Mouse (Mus musculus) limb, embryonic 10.5 days (tissue): ENCODE results near the gene Atxn1. TPM values are rescaled to one million over a fixed set of nuclear protein-coding genes. Genes with fewer than 3 reads are reported as not detected.

ENCODE experiments used
- DNase-seq: peaks from one replicate; pipeline ENCODE4 v3.0.0-alpha.2; 2017; ENCODE audit warnings: low spot score
- H3K27ac ChIP-seq: fragments of 300-500 bp; sonication (generic); 2 replicates; pipeline ENCODE4 v1.5.1; 2016; ENCODE audit warnings: mild to moderate bottlenecking
- H3K27me3 ChIP-seq: fragments of 300-500 bp; sonication (generic); 2 replicates; pipeline ENCODE4 v1.6.1; 2016; ENCODE audit warnings: low read depth, mild to moderate bottlenecking; ENCODE audit not compliant: poor library complexity, severe bottlenecking
- H3K36me3 ChIP-seq: fragments of 300-500 bp; sonication (generic); 2 replicates; pipeline ENCODE4 v1.6.1; 2016; ENCODE audit warnings: mild to moderate bottlenecking, moderate library complexity
- H3K4me1 ChIP-seq: fragments of 300-500 bp; sonication (generic); 2 replicates; pipeline ENCODE4 v1.6.1; 2016
- H3K4me3 ChIP-seq: fragments of 300-500 bp; sonication (generic); 2 replicates; pipeline ENCODE4 v1.5.1; 2016; ENCODE audit warnings: mild to moderate bottlenecking, moderate library complexity
- H3K9me3 ChIP-seq: fragments of 300-500 bp; sonication (generic); replicated peaks from 2 replicates; pipeline ENCODE4 v1.6.1; 2016; ENCODE audit warnings: mild to moderate bottlenecking
- WGBS: fragments of 180-500 bp; shearing (Covaris S2); methylation state at CpG from one replicate; pipeline ENCODE4 v1.1.7; 2016; 5-methylcytosine and 5-hydroxymethylcytosine counted together
- polyA plus RNA-seq: library from polyadenylated mRNA; unstranded; fragments of >200 nt; fragmentation: Nextera tagmentation; extraction: Ambion mirVana; gene quantifications from 2 replicates; pipeline ENCODE4 v1.2.1, GENCODE M21; 2016

Atxn1 gene
- polyA plus RNA-seq, 1 experiment from 2014 or later: 1.4 TPM

DNA sequence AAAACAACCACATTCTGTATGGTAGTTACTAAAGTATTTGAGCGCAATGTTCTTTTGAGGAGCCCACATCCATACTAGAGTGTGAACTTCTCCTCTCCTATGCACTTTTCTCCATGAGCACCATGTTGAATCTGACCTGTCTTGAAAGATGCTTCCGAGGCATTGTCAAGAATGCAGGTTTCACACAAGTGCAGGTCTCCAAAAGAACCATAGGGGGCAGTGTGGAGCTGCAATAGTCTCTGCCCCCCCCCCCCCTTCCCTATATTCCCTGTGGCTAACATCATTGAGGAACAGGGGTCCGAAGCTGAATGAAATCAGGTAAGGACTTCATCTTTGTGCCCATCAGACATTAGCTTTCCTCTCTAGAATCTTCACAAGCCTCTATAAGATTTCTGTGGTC is 332.7 kb downstream of the Atxn1 start:
- no peak overlapping the region for H3K27ac ChIP-seq
- no peak overlapping the region for H3K4me3 ChIP-seq
- 80% methylated on average over 3 of the region's 3 CpGs for WGBS
- H3K9me3 ChIP-seq: no peaks in the 10 kb centered on the region
- peaks cover 4% of the 10 kb centered on the region; the same call in 1 of the 2 replicates for H3K4me1 ChIP-seq
- no peaks in the 10 kb centered on the region for H3K36me3 ChIP-seq
- no peak for DNase-seq
- H3K27me3 ChIP-seq: no peaks in the 10 kb centered on the region

DNA sequence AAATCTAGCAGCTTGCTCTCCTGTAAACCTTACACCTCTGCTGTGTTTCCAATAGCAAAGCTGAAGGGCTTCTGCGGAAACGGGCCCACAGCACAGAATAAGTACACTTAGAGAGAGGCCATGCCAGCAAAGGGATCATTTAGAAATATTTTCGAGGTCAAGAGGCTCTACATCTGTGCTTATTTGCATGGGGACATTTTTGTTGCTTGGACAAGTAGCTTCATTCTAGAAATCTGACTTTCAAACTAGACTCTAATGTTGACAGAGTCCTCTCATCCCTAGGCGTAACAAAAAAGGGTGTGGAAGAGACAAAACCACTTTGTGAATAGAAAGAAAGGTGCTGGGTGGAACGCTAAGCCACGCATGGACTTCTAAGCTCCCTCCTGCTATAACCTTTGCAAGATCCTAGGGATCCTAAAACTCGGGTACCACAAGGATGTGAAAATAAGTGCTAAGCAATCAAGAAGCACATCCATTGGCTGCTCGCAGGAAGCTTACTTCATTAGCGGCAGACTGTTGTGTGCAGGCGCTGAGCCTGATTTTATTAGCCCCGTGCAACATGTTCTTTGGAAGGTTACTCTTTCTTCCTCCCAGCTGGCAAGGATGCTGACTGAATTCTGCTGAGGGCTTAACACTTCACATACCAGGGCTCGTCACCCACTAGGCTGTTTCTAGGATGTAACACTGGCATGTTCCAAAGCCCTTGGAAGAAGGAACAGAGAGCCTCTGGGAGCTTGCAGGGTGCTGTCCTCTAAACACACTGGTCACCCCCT is 334.1 kb downstream of the Atxn1 start:
- Histone ChIP-seq H3K4me1 (peaks cover 4% of the 10 kb centered on the region; the same call in 1 of the 2 replicates), H3K36me3 (no peaks in the 10 kb centered on the region), H3K27ac (no peak overlapping the region), H3K9me3 (no peaks in the 10 kb centered on the region), H3K27me3 (no peaks in the 10 kb centered on the region), H3K4me3 (no peak overlapping the region)
- WGBS: 78% methylated on average over 12 of the region's 12 CpGs
- DNase-seq: no peak

DNA sequence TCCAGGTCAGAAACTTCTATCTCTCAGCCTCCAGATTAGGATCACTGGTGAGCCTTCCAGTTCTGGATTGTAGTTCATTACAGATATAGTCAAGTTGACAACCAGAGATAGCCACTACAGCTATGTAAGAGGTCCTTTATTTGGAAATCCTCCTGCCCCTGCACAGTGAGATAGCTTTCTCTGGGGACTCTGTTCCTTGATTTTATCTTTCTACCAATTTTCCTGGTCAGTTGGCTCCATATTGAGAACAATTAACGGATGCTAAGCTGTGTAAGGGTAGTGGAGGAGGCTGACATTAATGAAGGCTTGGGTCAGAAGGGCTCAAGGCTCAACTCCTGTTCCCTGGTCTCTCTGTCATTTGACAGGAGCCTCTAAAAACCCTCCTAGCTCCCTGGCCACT is 335.1 kb downstream of the Atxn1 start:
- Histone ChIP-seq H3K27ac (no peak overlapping the region), H3K36me3 (no peaks in the 10 kb centered on the region), H3K27me3 (no peaks in the 10 kb centered on the region), H3K9me3 (no peaks in the 10 kb centered on the region), H3K4me1 (peaks cover 4% of the 10 kb centered on the region; the same call in 1 of the 2 replicates), H3K4me3 (no peak overlapping the region)
- WGBS: 87% methylated on average over 1 of the region's 1 CpGs
- no peak for DNase-seq

DNA sequence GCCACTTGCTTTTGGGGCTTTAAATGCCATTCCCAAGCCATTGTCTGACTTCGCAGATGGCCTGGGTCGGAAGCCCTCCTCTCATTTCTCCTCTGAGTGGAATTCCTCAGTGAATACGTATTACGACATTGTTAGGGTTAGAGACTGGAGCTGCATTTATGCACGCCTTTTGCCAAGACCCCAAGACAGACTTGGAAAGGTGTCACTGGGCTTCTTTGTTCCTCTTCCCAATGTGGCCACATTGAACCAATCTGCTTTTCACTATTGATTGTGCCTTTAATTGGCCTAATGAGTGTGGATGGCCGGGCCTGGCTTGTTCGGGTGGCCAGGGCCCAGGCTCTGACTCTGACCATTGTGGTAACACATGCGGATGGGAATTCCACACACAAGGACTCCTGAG is 336.5 kb downstream of the Atxn1 start:
- H3K4me1 ChIP-seq: peaks cover 4% of the 10 kb centered on the region; the same call in 1 of the 2 replicates
- H3K9me3 ChIP-seq: no peaks in the 10 kb centered on the region
- DNase-seq: no peak
- no peak overlapping the region for H3K4me3 ChIP-seq
- H3K36me3 ChIP-seq: no peaks in the 10 kb centered on the region
- no peak overlapping the region for H3K27ac ChIP-seq
- H3K27me3 ChIP-seq: no peaks in the 10 kb centered on the region
- WGBS: 85% methylated on average over 8 of the region's 8 CpGs

DNA sequence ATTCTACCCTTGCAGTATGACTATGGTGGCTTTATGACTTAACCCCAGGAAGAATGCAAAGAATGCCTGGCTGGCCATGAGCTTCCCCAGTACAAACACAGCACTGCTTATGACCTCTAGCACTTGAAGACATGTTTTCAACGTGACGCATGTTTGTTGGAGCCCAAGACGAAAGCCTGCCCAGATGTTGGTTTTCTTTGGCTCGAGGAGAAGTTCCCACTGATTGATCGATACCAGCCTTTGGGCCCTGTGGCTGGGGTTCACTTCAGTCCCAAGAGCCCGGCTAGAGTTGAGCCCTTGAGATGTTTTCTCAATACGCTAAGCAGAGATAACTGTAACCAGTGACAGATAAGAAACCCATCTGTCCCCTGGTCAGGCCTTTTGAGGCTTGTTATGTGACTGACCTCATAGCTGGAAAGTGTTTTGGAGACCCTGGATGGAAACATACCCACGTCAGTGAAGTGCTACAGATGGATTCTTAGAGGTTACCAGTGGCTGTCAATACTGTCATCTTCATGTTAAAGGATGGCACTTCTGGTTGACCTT is 337.5 kb downstream of the Atxn1 start:
- H3K27ac ChIP-seq: no peak overlapping the region
- no peaks in the 10 kb centered on the region for H3K36me3 ChIP-seq
- H3K4me3 ChIP-seq: no peak overlapping the region
- H3K9me3 ChIP-seq: no peaks in the 10 kb centered on the region
- WGBS: 76% methylated on average over 8 of the region's 8 CpGs
- no peaks in the 10 kb centered on the region for H3K27me3 ChIP-seq
- peaks cover 4% of the 10 kb centered on the region; the same call in 1 of the 2 replicates for H3K4me1 ChIP-seq
- DNase-seq: no peak

DNA sequence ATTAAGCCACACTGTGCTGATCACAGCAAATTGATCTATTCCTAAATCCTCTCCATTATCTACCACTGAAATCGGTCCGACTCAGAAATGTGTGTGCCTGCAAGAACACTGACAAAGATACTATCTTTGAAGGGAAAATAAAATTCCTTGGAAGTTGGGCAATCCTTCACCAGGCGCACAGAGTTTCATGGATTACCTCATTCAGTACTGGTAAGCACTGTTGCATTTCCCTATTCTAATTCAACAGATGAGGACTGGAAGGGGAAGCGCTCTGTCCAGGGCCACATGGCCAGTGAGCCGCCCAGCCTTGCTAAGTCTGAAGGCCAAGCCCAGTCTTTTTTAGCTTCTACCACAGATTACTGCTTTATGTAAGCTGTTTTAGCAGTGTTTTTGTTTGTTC is 339.1 kb downstream of the Atxn1 start:
- no peak overlapping the region for H3K4me3 ChIP-seq
- H3K4me1 ChIP-seq: peaks cover under 1% of the 10 kb centered on the region; the same call in 1 of the 2 replicates
- no peak overlapping the region for H3K27ac ChIP-seq
- H3K27me3 ChIP-seq: no peaks in the 10 kb centered on the region
- no peaks in the 10 kb centered on the region for H3K36me3 ChIP-seq
- no peaks in the 10 kb centered on the region for H3K9me3 ChIP-seq
- DNase-seq: no peak
- WGBS: 93% methylated on average over 5 of the region's 5 CpGs

DNA sequence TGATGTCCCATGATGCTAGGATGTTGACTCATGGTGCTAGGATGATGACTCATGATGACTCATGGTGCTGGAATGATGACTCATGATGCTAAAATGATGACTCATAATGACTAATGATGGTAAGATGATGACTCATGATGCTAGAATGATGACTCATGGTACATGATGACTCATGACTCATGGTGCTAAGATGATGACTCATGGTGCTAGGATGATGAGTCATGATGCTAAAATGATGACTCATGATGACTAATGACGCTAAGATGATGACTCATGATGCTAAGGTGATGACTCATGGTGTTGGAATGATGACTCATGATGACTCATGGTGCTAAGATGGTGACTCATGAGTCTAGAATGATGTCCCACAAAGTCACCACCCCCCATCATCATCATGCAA is 341.0 kb downstream of the Atxn1 start:
- H3K9me3 ChIP-seq: no peaks in the 10 kb centered on the region
- no peak overlapping the region for H3K27ac ChIP-seq
- WGBS: 82% methylated on average over 1 of the region's 1 CpGs
- no peak for DNase-seq
- no peaks in the 10 kb centered on the region for H3K4me1 ChIP-seq
- no peaks in the 10 kb centered on the region for H3K27me3 ChIP-seq
- no peaks in the 10 kb centered on the region for H3K36me3 ChIP-seq
- no peak overlapping the region for H3K4me3 ChIP-seq

DNA sequence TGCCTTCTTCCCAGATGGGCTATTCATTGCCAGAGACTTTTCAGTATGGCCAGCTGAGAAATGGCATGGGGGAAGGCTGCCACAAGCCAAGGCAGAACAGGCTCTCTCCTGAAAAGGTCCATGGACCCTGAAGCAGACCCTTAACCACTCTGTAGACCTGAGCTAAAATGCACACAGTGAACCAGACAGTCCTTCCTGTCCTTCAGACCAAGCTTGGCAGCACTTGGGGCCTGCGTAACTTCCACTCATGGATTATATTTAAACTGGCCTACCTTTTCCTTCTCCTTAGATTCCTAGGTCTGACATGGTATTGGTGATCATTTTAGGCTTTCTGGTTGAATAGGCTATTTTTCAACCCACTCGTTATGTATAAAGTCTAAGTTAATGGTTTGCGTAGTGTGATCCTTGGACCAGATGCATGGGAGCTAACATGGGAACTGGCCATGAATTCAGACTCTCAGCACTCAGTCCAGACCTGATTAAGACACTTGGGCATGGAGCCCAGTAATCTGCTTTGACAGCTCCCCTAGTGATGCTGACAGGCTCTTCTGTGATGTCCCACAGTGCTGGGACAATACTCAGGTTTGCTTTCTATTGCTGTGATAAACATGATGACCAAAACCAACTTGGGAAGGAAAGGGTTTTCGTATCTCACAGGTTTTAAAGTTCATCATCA is 341.8 kb downstream of the Atxn1 start:
- 94% methylated on average over 4 of the region's 4 CpGs for WGBS
- no peak for DNase-seq
- Histone ChIP-seq H3K27ac (no peak overlapping the region), H3K4me3 (no peak overlapping the region), H3K36me3 (no peaks in the 10 kb centered on the region), H3K9me3 (no peaks in the 10 kb centered on the region), H3K27me3 (no peaks in the 10 kb centered on the region), H3K4me1 (no peaks in the 10 kb centered on the region)

DNA sequence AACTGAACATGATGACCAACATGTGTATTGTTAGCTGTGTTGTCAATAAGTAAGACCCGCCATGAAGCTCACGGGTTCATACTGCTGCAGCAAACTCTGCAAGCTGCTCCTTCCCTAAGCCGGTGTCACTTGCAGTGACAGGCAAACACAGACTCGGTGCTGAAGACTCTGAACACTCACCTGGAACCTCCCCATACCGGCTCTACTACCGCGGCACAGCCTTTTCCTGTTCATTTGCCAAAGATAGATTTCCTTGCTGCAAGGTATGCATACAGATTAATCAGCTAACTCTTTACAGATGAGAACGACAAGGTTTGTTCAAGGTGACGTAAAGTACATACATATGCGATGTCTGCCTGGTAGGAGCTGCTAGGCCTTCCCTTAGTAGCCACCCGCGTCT is 344.1 kb downstream of the Atxn1 start:
- WGBS: 86% methylated on average over 12 of the region's 12 CpGs
- H3K4me1 ChIP-seq: no peaks in the 10 kb centered on the region
- no peak overlapping the region for H3K27ac ChIP-seq
- no peak overlapping the region for H3K4me3 ChIP-seq
- no peak for DNase-seq
- no peaks in the 10 kb centered on the region for H3K36me3 ChIP-seq
- no peaks in the 10 kb centered on the region for H3K27me3 ChIP-seq
- no peaks in the 10 kb centered on the region for H3K9me3 ChIP-seq

DNA sequence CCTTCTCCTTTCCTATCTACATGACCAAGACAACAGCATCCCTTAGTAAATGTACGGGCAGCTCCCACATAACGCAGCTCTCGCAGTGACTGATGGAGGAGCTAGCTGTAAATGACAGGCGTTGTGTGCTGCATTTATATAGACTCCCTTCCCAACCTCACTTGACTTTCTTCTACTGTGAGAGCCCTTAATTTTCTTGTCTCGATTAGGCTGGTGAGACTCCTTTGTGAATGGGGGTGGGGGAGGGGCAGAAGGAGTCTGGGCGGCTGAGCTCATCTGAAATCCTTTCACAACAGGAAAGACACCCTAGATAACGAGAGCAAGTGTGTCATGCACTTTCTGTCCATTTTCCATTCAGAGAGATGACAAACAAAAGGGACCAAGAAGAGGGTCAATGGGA is 344.5 kb downstream of the Atxn1 start:
- Histone ChIP-seq H3K9me3 (no peaks in the 10 kb centered on the region), H3K4me1 (no peaks in the 10 kb centered on the region), H3K36me3 (no peaks in the 10 kb centered on the region), H3K27me3 (no peaks in the 10 kb centered on the region), H3K4me3 (no peak overlapping the region), H3K27ac (no peak overlapping the region)
- 77% methylated on average over 7 of the region's 7 CpGs for WGBS
- no peak for DNase-seq

DNA sequence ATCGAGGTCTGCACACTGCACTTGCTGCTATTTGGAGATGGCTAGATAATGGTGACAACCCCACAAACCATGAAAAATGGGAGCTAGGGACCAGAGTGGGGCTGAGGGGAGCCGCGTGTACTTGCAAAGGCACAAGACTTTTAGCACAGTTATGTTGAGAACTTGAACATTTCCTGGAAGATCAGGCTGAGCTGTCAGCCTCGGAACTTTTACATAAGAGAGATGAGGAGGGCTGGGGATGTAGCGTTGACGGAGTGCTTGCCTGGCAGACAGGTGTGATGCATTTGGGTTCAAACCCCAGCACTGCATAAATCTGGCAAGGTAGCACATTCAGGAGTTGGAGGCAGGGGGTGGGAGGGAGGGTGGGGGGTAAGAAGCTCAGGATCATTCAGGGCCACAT is 346.8 kb downstream of the Atxn1 start:
- no peak for DNase-seq
- Histone ChIP-seq H3K27me3 (no peaks in the 10 kb centered on the region), H3K27ac (no peak overlapping the region), H3K36me3 (no peaks in the 10 kb centered on the region), H3K4me1 (no peaks in the 10 kb centered on the region), H3K4me3 (no peak overlapping the region), H3K9me3 (no peaks in the 10 kb centered on the region)
- 87% methylated on average over 6 of the region's 6 CpGs for WGBS

DNA sequence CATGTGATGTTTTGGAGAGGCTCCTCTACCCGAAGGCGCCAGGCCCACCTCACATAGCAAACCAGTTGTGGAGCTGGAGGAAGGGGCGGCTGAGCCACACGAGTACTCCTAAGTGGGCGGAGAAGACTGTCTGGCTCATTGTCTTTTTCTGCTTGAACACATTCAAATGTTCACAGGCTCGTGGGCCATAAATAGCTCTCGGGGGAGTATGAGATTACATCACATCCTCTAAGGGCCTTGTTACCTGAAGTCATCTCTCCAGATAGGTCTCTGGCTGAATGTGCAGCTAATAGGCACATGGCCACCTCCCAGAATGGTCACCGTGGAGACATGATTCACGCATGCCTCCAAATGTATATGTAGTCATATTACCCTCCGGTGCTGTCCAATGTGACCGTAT is 350.0 kb downstream of the Atxn1 start:
- no peaks in the 10 kb centered on the region for H3K27me3 ChIP-seq
- no peaks in the 10 kb centered on the region for H3K4me1 ChIP-seq
- no peaks in the 10 kb centered on the region for H3K36me3 ChIP-seq
- no peak overlapping the region for H3K27ac ChIP-seq
- no peak overlapping the region for H3K4me3 ChIP-seq
- H3K9me3 ChIP-seq: no peaks in the 10 kb centered on the region
- DNase-seq: no peak
- WGBS: 85% methylated on average over 11 of the region's 11 CpGs

DNA sequence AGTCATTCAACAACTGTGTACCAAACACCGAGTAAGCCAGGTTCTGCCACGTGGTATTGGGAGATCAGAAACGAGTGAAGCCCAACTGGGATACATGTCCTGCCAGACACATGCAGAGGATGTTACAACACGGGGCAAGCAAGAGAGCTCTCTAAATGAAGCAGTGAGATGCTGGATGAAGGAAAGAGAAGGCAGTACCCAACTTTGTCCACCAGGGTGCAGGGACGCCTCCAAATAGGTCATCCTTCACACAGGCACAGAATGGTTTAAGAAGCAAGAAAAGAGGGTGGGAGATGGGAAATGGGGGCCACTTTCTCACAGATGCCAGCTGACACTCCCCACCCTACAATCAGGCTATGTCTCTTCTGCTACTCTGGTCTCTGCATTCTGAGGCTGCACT is 351.5 kb downstream of the Atxn1 start:
- H3K9me3 ChIP-seq: no peaks in the 10 kb centered on the region
- H3K27me3 ChIP-seq: no peaks in the 10 kb centered on the region
- no peak overlapping the region for H3K4me3 ChIP-seq
- H3K4me1 ChIP-seq: no peaks in the 10 kb centered on the region
- H3K36me3 ChIP-seq: no peaks in the 10 kb centered on the region
- no peak overlapping the region for H3K27ac ChIP-seq
- WGBS: 39% methylated on average over 5 of the region's 5 CpGs
- DNase-seq: peak; percentile 38
